Mouse (Mus musculus) liver, adult 2 months (tissue): ENCODE results near the gene Ang4. TPM values are rescaled to one million over a fixed set of nuclear protein-coding genes. Genes with fewer than 3 reads are reported as not detected.

ENCODE experiments used
- DNase-seq: peaks from one replicate; pipeline ENCODE4 v3.0.0-alpha.2; 2011; ENCODE audit warnings: low read depth, low spot score; ENCODE audit errors: extremely low read depth
- H3K27ac ChIP-seq: fragments of 200-500 bp; replicated peaks from 2 replicates; pipeline ENCODE4 v1.5.1; 2012; ENCODE audit warnings: low read depth, mild to moderate bottlenecking, control low read depth, inconsistent platforms, low read length; ENCODE audit not compliant: insufficient read depth
- H3K27me3 ChIP-seq: fragments of 200-500 bp; 2 replicates; pipeline ENCODE4 v1.6.1; 2012; ENCODE audit warnings: mild to moderate bottlenecking, moderate library complexity, low read length, inconsistent platforms; ENCODE audit not compliant: control insufficient read depth, insufficient read depth
- H3K36me3 ChIP-seq: fragments of 200-500 bp; 2 replicates; pipeline ENCODE4 v1.6.1; 2012; ENCODE audit warnings: low read length, inconsistent platforms; ENCODE audit not compliant: control insufficient read depth, insufficient read depth
- H3K4me1 ChIP-seq: fragments of 200-500 bp; 2 replicates; pipeline ENCODE4 v1.6.1; 2011; ENCODE audit warnings: low read length; ENCODE audit not compliant: control insufficient read depth, insufficient read depth
- H3K4me3 ChIP-seq: fragments of 200-500 bp; 2 replicates; pipeline ENCODE4 v1.5.1; 2011; ENCODE audit warnings: low read depth, mild to moderate bottlenecking, control low read depth, low read length, moderate library complexity; ENCODE audit not compliant: insufficient read depth
- H3K79me2 ChIP-seq: fragments of 200-500 bp; 2 replicates; pipeline ENCODE4 v1.6.1; 2012; ENCODE audit warnings: inconsistent platforms, mild to moderate bottlenecking, low read length, moderate library complexity; ENCODE audit not compliant: control insufficient read depth, insufficient read depth
- H3K9ac ChIP-seq: fragments of 200-500 bp; 2 replicates; pipeline ENCODE4 v1.6.1; 2012; ENCODE audit warnings: low read depth, mild to moderate bottlenecking, control low read depth, inconsistent platforms, low read length
- CTCF ChIP-seq: fragments of 200-500 bp; IDR thresholded peaks from 2 replicates; pipeline ENCODE4 v1.5.1; 2011; ENCODE audit warnings: low read depth, low read length, control low read depth
- POLR2A ChIP-seq: fragments of 200-500 bp; IDR thresholded peaks from 2 replicates; pipeline ENCODE4 v1.6.1; 2011; ENCODE audit warnings: low read length, control low read depth; ENCODE audit not compliant: insufficient read depth; ENCODE audit errors: extremely low read depth
- WGBS: fragments of 180-500 bp; shearing (Covaris S2); methylation state at CpG from one replicate; pipeline ENCODE4 v1.1.7; 2018; 5-methylcytosine and 5-hydroxymethylcytosine counted together
- polyA plus RNA-seq: library from polyadenylated mRNA; depleted of rRNA; stranded (reverse); fragments of >200 nt; gene quantifications from 2 replicates; pipeline ENCODE4 v1.2.3, GENCODE M21; 2012; rRNA removed
- total RNA-seq: library from RNA; depleted of rRNA; stranded (reverse); fragments of >200 nt; gene quantifications from 2 replicates; pipeline ENCODE4 v1.2.3, GENCODE M21; 2014; rRNA removed

Ang4 gene
- not detected in 2 replicates for total RNA-seq
- polyA plus RNA-seq = not detected in 2 replicates

DNA sequence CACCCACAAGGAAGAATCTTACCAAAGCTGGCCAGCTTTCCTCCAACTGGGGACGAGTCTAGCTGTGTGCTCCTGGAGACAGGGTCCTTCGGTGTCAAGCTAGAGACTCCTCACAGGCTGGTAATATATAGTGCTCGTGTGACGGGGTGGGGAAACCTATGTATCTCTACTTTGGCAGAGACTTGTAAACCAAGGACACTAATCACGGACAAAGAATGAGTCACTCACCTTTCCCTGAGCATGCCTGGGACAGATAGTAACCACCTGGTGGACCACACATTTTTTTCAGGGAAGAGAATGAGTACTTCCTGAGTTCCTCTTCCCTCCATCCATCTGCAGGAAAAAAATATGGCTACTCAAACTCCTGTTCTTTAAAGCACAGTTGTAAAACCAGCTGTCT is at the start of gene Ang4:
Gene Ang4 (minus strand): TSS at position 101 of the 400 bp plus-strand sequence.
- TF ChIP-seq CTCF = no peak
- no peak for TF ChIP-seq POLR2A
- no peak within 1 kb of the TSS for H3K4me3 ChIP-seq
- no peaks in the 10 kb centered on the region for H3K79me2 ChIP-seq
- DNase-seq = no peak
- no peak within 1 kb of the TSS for H3K9ac ChIP-seq
- no peaks in the 10 kb centered on the region for H3K4me1 ChIP-seq
- 67% methylated on average over 5 of the region's 5 CpGs for WGBS
- no peaks in the 10 kb centered on the region for H3K27me3 ChIP-seq
- no peaks in the 10 kb centered on the region for H3K36me3 ChIP-seq
- no peak within 1 kb of the TSS for H3K27ac ChIP-seq

DNA sequence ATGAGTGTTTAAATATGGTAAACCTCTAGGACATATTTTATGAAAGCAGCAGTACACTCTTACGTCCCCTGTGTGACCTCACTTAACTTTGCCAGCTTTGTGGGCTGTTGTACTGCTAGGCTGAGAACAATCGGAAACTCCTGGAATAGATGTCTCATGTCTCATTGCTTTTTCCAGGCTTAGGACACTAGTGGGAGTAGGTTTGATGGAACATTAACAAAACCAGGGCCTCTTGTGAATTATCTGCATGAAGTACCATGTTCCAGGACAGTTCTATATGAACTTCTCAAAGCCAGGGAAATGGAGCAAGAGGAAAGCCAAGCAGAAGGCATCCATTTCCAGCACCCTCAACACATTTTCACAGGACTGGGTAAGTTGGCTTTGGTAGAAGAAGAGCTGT is 26.4 kb upstream of the Ang4 start, which contains the start of gene AY358078:
Gene AY358078 (plus strand): TSS at position 301 of the 400 bp plus-strand sequence.
- Histone ChIP-seq H3K9ac (no peak within 1 kb of the TSS), H3K36me3 (no peaks in the 10 kb centered on the region), H3K4me1 (no peaks in the 10 kb centered on the region), H3K79me2 (no peaks in the 10 kb centered on the region), H3K4me3 (no peak within 1 kb of the TSS), H3K27ac (no peak within 1 kb of the TSS), H3K27me3 (no peaks in the 10 kb centered on the region)
- WGBS = 93% methylated on average over 2 of the region's 2 CpGs
- no peak for TF ChIP-seq CTCF
- TF ChIP-seq POLR2A = no peak
- DNase-seq = no peak

DNA sequence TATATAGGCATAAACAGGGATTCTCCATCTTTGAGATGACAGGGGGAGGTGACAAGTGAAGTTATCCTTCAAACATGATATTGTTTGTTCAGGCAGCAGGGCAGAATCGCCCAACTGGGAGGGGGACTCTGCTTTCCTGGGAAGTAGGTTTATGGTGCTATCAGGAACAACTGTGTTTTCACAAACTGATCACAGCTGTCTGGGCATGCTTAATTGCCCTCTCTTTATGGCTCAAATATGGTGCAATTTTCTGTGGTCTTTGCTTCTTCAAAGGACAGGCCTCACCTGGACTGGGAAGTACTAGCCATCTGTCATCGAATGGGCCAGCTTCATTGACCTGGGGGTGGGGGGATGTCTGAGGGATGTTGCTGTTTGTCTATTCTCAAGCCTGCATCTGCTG is 20.7 kb upstream of the Ang4 start:
- H3K4me3 ChIP-seq = no peak overlapping the region
- WGBS = 66% methylated on average over 2 of the region's 2 CpGs
- no peaks in the 10 kb centered on the region for H3K79me2 ChIP-seq
- H3K27ac ChIP-seq = no peak overlapping the region
- H3K36me3 ChIP-seq = no peaks in the 10 kb centered on the region
- H3K9ac ChIP-seq = no peak overlapping the region
- H3K4me1 ChIP-seq = no peaks in the 10 kb centered on the region
- no peaks in the 10 kb centered on the region; the same call in 1 of the 2 replicates for H3K27me3 ChIP-seq
- TF ChIP-seq POLR2A (no peak), CTCF (no peak)
- DNase-seq = no peak

DNA sequence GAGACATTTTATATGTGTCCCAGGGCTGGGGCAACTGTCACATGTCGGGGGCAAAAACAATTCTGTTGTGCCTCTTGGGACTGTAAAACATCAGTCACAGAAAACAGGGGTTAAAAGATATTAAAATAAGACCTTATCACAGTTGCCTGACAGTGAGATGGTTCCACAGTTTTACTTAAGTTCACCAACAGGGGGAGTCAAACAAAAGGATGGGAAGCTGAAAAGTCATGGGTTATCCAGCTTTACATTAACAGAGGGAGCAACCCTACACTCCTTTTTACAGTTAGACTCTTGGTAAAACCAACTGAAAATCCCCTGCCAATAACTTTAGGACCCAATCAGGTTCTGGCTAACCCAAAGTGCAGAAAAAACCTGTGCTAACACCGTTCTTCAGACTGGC is 15.8 kb upstream of the Ang4 start:
- Histone ChIP-seq H3K79me2 (no peaks in the 10 kb centered on the region), H3K27ac (no peak overlapping the region), H3K36me3 (no peaks in the 10 kb centered on the region), H3K9ac (no peak overlapping the region), H3K4me3 (no peak overlapping the region), H3K27me3 (no peaks in the 10 kb centered on the region; the same call in 1 of the 2 replicates), H3K4me1 (no peaks in the 10 kb centered on the region)
- TF ChIP-seq POLR2A = no peak
- no peak for TF ChIP-seq CTCF
- DNase-seq = no peak
- WGBS = 81% methylated on average over 2 of the region's 2 CpGs

DNA sequence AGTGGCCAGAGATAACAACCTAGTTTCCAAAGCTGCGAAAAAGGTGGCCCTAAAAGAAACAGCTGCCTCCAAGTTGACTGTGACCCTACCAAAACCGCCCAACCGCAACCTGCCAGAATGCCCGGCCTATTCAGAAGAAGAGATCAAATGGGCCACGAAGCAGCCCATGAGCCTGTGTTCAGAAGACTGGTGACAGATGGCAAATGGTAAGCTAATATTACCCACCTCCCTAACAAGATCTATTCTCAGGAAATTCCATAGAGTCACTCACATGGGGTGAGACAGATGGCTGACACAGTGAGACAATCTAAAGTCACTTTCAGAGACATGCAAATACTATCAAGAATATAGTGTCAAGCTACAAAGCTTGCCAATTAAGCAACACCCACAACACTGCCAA is 13.7 kb upstream of the Ang4 start:
- TF ChIP-seq CTCF (no peak), POLR2A (no peak)

DNA sequence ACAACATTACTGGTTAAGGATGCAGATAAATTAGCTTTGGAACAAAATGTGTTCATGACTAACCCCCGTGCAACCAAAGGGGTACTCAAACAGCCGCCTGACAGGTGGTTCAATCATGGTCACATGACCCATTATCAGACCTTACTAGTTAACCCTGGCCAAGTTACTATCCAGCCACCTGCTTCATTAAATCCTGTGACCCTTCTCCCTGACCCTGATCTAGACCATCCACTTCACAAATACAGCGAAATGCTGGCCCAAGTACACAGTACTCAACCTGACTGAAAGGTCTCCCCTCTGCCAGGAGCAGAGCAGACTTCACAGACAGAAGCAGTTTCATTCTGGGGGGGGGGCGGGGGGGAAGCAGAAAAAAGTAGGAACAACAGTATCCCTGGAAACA is 12.9 kb upstream of the Ang4 start:
- H3K36me3 ChIP-seq = no peaks in the 10 kb centered on the region
- TF ChIP-seq POLR2A (no peak), CTCF (no peak)
- DNase-seq = no peak
- no peaks in the 10 kb centered on the region for H3K27me3 ChIP-seq
- 84% methylated on average over 4 of the region's 4 CpGs for WGBS
- H3K4me3 ChIP-seq = no peak overlapping the region
- H3K27ac ChIP-seq = no peak overlapping the region
- H3K4me1 ChIP-seq = no peaks in the 10 kb centered on the region
- H3K9ac ChIP-seq = no peak overlapping the region
- H3K79me2 ChIP-seq = no peaks in the 10 kb centered on the region

More for the DNA sequence above, 13.7 kb upstream of the Ang4 start:
- DNase-seq = no peak
- H3K36me3 ChIP-seq = no peaks in the 10 kb centered on the region
- H3K27ac ChIP-seq = no peak overlapping the region
- no peak overlapping the region for H3K4me3 ChIP-seq
- no peaks in the 10 kb centered on the region for H3K4me1 ChIP-seq
- WGBS = 92% methylated on average over 5 of the region's 5 CpGs
- no peaks in the 10 kb centered on the region for H3K27me3 ChIP-seq
- no peak overlapping the region for H3K9ac ChIP-seq
- H3K79me2 ChIP-seq = no peaks in the 10 kb centered on the region
